Mouse (Mus musculus) C2C12 (cell line): Measurements from ENCODE around the gene Dnajc13.

Experiments
- CTCF ChIP-seq: IDR thresholded peaks from one replicate; pipeline ENCODE4 v1.5.1; 2011; ENCODE audit not compliant: control insufficient read depth, insufficient read depth, insufficient read length
- MAX ChIP-seq: IDR thresholded peaks from one replicate; pipeline ENCODE4 v1.6.1; 2011; ENCODE audit warnings: mild to moderate bottlenecking, control low read depth
- MYOG ChIP-seq: IDR thresholded peaks from one replicate; pipeline ENCODE4 v1.6.1; 2011; ENCODE audit not compliant: control insufficient read depth, insufficient read length; ENCODE audit errors: extremely low read depth
- USF1 ChIP-seq: IDR thresholded peaks from one replicate; pipeline ENCODE4 v1.6.1; 2011; ENCODE audit warnings: low read depth, mild to moderate bottlenecking, control low read depth, moderate library complexity

GRCm38 (mm10) chr9:104130141-104130755 lies 132.5 kb downstream of the Dnajc13 start:
- TF ChIP-seq CTCF (no peak), MYOG (no peak), MAX (no peak), USF1 (no peak)
